Mouse (Mus musculus): ENCODE data around the gene Ints7. TPM values are rescaled to one million over a fixed set of nuclear protein-coding genes. Genes with fewer than 3 reads are reported as not detected.

The Ints7 gene
- polyA plus RNA-seq, 1 experiment from 2014 or later = 25.7 TPM

- H3K27me3 ChIP-seq = no peaks in the 10 kb centered on the region
- DNase-seq (ENCODE audit: low read depth, low spot score) (no peak), ATAC-seq (no peak)
- POLR2A ChIA-PET = no interaction called here
- in situ Hi-C loops (cut with MboI; ENCODE audit: low pct_unique_long_range_greater_than_20kb) = loop anchor here (25.0 kb wide), 2 partner anchors 463 to 613 kb away; partner anchors contain the start of genes Angel2 and Batf3
- no peak for TF ChIP-seq CTCF (IDR thresholded peaks at IDR 0.05)
- CTCF ChIA-PET = interaction anchor here (0.8 kb wide), 1 partner anchor 12 kb away, joined by 3 read pairs; no protein-coding TSS in a partner anchor
Measured at GRCm38 (mm10) chr1:191550786-191551185, 24.6 kb upstream of the Ints7 start.

- ATAC-seq (no peak), DNase-seq (ENCODE audit: low read depth, low spot score) (no peak)
- ChIA-PET CTCF (interaction anchor here (1.1 to 1.3 kb wide), 3 partner anchors 19 to 175 kb away, joined by 3 read pairs; no protein-coding TSS in a partner anchor), POLR2A (no interaction called here)
- TF ChIP-seq CTCF (IDR thresholded peaks at IDR 0.05) = no peak
- H3K27me3 ChIP-seq = no peaks in the 10 kb centered on the region
- in situ Hi-C loops (cut with MboI; ENCODE audit: low pct_unique_long_range_greater_than_20kb) = loop anchor here (25.0 kb wide), 2 partner anchors 470 to 620 kb away; partner anchors contain the start of genes Angel2 and Batf3
Measured at GRCm38 (mm10) chr1:191557109-191557508, 18.3 kb upstream of the Ints7 start.

DNA sequence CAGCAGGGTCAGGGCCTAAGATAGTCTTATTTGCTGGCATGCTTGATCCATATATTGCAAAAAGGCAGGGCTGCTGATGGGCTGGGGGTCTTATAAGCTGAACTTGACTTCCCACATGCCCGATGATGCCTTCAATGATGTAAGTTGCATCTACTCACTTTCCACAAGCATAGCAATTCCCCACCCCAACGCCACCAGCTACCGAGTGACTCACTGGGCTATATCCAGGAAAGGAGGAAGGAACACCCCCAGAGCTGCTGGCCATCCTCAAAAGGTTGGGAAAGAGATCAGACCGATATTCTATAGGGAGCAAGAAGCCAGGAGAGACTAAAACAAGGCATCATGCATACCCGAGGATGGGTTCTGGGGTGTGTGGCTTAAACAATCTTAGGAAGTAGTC is 15.7 kb upstream of the Ints7 start:
- H3K27me3 ChIP-seq = no peaks in the 10 kb centered on the region
- ChIA-PET POLR2A (interaction anchor here (0.7 kb wide), 1 partner anchor 182 kb away, joined by 3 read pairs; no protein-coding TSS in a partner anchor), CTCF (interaction anchor here (1.0 to 2.6 kb wide), 3 partner anchors 8 to 168 kb away, joined by 3 to 12 read pairs (median 3); no protein-coding TSS in a partner anchor)
- TF ChIP-seq CTCF (IDR thresholded peaks at IDR 0.05) = no peak
- ATAC-seq = no peak
- in situ Hi-C loops (cut with MboI; ENCODE audit: low pct_unique_long_range_greater_than_20kb) = loop anchor here (25.0 kb wide), 2 partner anchors 472 to 622 kb away; partner anchors contain the start of genes Angel2 and Batf3
- no peak for DNase-seq (ENCODE audit: low read depth, low spot score)

GRCm38 (mm10) chr1:191562823-191563365 is 12.5 kb upstream of the Ints7 start:
- no peak for DNase-seq (ENCODE audit: low read depth, low spot score)
- in situ Hi-C loops (cut with MboI; ENCODE audit: low pct_unique_long_range_greater_than_20kb) = loop anchor here (25.0 kb wide), 2 partner anchors 476 to 626 kb away; partner anchors contain the start of genes Angel2 and Batf3
- POLR2A ChIA-PET = interaction anchor here (1.4 to 1.6 kb wide), 2 partner anchors 172 to 199 kb away, joined by 3 to 4 read pairs; no protein-coding TSS in a partner anchor
- ATAC-seq = no peak
- H3K27me3 ChIP-seq = no peaks in the 10 kb centered on the region
- TF ChIP-seq CTCF (IDR thresholded peaks at IDR 0.05) = peak; percentile 60
- CTCF ChIA-PET = interaction anchor here (0.8 to 6.7 kb wide), 31 partner anchors 12 to 316 kb away, joined by 3 to 68 read pairs (median 4); partner anchors contain the start of genes Dtl, Ints7 and Tmem206

DNA sequence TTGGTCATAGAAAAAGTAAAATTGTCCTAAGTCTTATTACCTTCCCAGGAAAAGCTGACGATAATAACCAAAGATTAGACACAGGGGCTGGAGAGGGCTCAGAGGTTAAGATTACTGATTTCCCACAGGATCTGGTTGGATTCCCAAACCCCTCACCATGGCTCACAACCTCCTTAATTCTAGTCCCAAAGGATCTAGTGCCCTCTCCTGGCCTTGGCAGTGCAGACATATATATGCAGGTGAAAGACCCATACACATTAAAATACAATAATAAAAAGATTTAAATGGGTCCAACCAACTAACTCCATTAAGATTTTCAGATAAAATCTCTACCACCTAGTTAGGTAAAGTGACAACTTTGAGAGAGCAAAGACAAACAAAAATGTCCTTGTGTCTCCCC is 7.6 kb upstream of the Ints7 start:
- DNase-seq (ENCODE audit: low read depth, low spot score) (no peak), ATAC-seq (no peak)
- POLR2A ChIA-PET = interaction anchor here (1.1 kb wide), 1 partner anchor 176 kb away, joined by 3 read pairs; no protein-coding TSS in a partner anchor
- no peaks in the 10 kb centered on the region for H3K27me3 ChIP-seq
- in situ Hi-C loops (cut with MboI; ENCODE audit: low pct_unique_long_range_greater_than_20kb) = loop anchor here (5.0 to 25.0 kb wide), 4 partner anchors 176 to 631 kb away; partner anchors contain the start of genes Angel2 and Batf3
- CTCF ChIA-PET = interaction anchor here (0.7 to 6.7 kb wide), 12 partner anchors 8 to 274 kb away, joined by 3 to 68 read pairs (median 4); no protein-coding TSS in a partner anchor
- TF ChIP-seq CTCF (IDR thresholded peaks at IDR 0.05) = no peak

DNA sequence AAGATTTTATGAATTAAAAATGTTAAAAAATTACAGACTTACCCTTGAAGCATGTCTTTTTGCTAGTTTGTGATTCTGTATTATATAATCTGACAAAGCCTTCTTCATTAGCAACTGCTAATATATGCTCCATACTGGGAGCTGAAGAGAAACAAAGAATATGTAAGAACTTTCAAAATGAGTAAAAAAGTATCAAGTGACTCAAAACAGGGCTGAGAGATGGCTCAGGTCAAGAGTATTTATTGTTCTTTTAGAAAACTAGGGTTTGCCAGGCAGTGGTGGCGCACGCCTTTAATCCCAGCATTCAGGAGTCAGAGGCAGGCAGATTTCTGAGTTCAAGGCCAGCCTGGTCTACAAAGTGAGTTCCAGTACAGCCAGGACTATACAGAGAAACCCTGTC is 5.8 kb upstream of the Ints7 start:
- ATAC-seq (no peak), DNase-seq (ENCODE audit: low read depth, low spot score) (no peak)
- H3K27me3 ChIP-seq = no peaks in the 10 kb centered on the region
- CTCF ChIA-PET = interaction anchor here (1.7 kb wide), 1 partner anchor 270 kb away, joined by 4 read pairs; no protein-coding TSS in a partner anchor
- POLR2A ChIA-PET = no interaction called here
- no peak for TF ChIP-seq CTCF (IDR thresholded peaks at IDR 0.05)
- in situ Hi-C loops (cut with MboI; ENCODE audit: low pct_unique_long_range_greater_than_20kb) = loop anchor here (5.0 to 25.0 kb wide), 4 partner anchors 177 to 632 kb away; partner anchors contain the start of genes Angel2 and Batf3

GRCm38 (mm10) chr1:191570415-191570814 is 5.0 kb upstream of the Ints7 start:
- no peak for DNase-seq (ENCODE audit: low read depth, low spot score)
- TF ChIP-seq CTCF (IDR thresholded peaks at IDR 0.05) = no peak
- no peaks in the 10 kb centered on the region for H3K27me3 ChIP-seq
- no peak for ATAC-seq
- in situ Hi-C loops (cut with MboI; ENCODE audit: low pct_unique_long_range_greater_than_20kb) = loop anchor here (25.0 kb wide), 2 partner anchors 483 to 633 kb away; partner anchors contain the start of genes Angel2 and Batf3
- ChIA-PET CTCF (no interaction called here), POLR2A (no interaction called here)

DNA sequence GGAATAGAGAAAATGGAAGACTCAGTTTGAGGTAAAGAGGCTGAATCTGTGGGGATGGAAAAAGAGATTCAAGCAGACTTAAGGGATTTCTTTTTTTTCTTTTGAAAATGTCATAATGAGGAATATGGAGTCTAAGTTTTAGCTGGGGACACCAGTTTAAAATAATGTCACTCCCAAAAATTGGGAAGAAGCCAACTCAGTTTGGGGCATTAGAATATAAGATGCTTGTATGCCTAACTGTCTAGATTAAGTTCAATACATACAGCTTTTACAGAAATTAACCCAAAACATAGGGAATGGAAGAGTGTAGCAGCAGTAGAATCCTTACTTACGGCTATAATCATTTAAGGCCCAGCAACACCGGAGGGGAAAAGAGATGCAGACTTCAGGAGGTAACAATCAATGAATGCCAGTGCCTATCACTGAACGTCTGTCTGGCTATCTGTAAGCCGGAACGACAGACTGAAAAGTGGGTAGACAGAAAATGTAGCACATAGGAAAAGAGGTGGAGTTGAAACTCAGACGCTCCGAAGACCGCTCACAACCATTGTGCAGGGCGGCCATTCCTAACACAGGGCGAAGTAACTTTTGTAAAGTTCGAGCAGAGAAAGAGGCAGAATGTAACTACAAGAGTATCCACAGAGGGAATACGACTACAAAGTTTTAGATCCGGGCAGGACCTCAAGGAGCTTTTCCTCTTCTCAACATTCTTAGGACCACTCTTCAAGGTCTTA is 1.4 kb upstream of the Ints7 start:
- ChIA-PET CTCF (interaction anchor here (1.2 to 2.8 kb wide), 4 partner anchors 11 to 244 kb away, joined by 3 to 15 read pairs (median 8); no protein-coding TSS in a partner anchor), POLR2A (no interaction called here)
- no peak for ATAC-seq
- TF ChIP-seq CTCF (IDR thresholded peaks at IDR 0.05) = no peak
- in situ Hi-C loops (cut with MboI; ENCODE audit: low pct_unique_long_range_greater_than_20kb) = loop anchor here (25.0 kb wide), 2 partner anchors 487 to 637 kb away; partner anchors contain the start of genes Angel2 and Batf3
- DNase-seq (ENCODE audit: low read depth, low spot score) = no peak
- H3K27me3 ChIP-seq = no peaks in the 10 kb centered on the region

DNA sequence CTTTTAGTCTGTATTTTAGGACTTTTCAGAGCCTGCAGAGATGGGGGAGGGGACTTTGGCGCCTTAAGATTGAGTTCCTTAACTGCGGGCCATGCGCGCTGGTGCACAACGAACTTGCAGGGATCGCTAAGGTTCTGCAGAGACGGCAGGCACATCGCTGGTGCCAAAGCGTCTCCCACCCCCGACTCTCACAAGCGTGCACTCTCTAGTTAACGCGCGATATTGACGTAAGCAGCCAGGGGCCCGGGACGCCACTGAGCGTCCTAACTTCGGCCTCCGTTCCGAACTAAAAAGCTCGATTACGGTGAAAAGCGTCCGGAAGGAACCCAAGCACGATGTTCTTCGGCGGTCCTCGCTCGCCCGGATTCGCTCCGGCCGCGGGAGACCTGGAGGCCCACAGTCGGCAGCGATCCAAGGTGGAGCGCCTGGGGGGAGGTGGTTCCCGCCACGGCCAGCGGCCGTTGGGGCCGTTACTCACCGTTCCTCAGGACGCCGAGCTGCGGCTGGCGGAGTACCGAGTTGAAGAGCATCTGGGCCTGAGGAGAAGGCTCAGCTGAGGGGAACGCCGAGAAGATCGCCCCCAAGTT is 472 bp upstream of the Ints7 start:
- ATAC-seq (peak; percentile 49), DNase-seq (ENCODE audit: low read depth, low spot score) (no peak)
- H3K27me3 ChIP-seq = no peaks in the 10 kb centered on the region
- no peak for TF ChIP-seq CTCF (IDR thresholded peaks at IDR 0.05)
- CTCF ChIA-PET = interaction anchor here (0.6 to 4.0 kb wide), 23 partner anchors 11 to 390 kb away, joined by 3 to 47 read pairs (median 5); partner anchors contain the start of genes Nek2 and Tmem206
- in situ Hi-C loops (cut with MboI; ENCODE audit: low pct_unique_long_range_greater_than_20kb) = loop anchor here (25.0 kb wide), 2 partner anchors 488 to 638 kb away; partner anchors contain the start of genes Angel2 and Batf3
- POLR2A ChIA-PET = interaction anchor here (1.9 kb wide), 1 partner anchor 243 kb away, joined by 9 read pairs; no protein-coding TSS in a partner anchor

DNA sequence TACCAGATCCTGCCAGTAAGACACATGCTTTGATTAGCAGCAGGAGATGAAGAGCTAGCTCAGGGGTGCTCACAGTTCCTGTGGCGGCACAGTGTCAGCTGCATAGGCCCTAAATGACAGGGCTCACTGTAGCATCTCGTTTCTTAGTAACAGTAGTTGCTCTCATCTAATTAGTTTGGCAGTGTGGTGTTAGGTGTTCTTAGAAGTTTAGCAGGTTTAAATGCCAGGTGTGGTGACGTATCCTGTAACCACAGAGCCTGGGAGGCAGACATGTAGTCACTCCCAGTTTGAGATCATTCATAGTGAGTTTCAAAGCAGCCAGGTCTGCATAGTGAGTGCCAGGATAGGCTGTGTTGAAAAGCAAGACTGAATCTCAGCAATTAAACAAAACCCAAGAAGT is 4.1 kb downstream of the Ints7 start:
- no peaks in the 10 kb centered on the region for H3K27me3 ChIP-seq
- DNase-seq (ENCODE audit: low read depth, low spot score) (no peak), ATAC-seq (no peak)
- ChIA-PET POLR2A (no interaction called here), CTCF (interaction anchor here (1.1 to 9.7 kb wide), 2 partner anchors 9 to 240 kb away, joined by 3 to 70 read pairs; partner anchors contain the start of gene Nek2)
- in situ Hi-C loops (cut with MboI; ENCODE audit: low pct_unique_long_range_greater_than_20kb) = no loop called here
- TF ChIP-seq CTCF (IDR thresholded peaks at IDR 0.05) = no peak

Data from Patski (cell line).